Mouse (Mus musculus) liver, embryonic 14.5 days (tissue): ENCODE measurements around the gene Eml4.

Experiments
- CTCF ChIP-seq: IDR thresholded peaks from 2 replicates; pipeline ENCODE4 v1.5.1; 2016; ENCODE audit warnings: antibody characterized with exemption, low read depth, control low read depth
- EP300 ChIP-seq: IDR thresholded peaks from 2 replicates; pipeline ENCODE4 v1.6.1; 2016; ENCODE audit warnings: antibody characterized with exemption, low read depth

- TF ChIP-seq CTCF (no peak), EP300 (no peak)
Measured at GRCm38 (mm10) chr17:83522590-83523379, 172.1 kb downstream of the Eml4 start.
